Mouse (Mus musculus) heart, embryonic 11.5 days (tissue): ENCODE data around the gene Elmod3. TPM values are rescaled to one million over a fixed set of nuclear protein-coding genes. Genes with fewer than 3 reads are reported as not detected.

Source experiments
- ATAC-seq: fragments of 200-750 bp; cut with Nextera tagmentation; replicated peaks from 2 replicates; pipeline ENCODE4 v1.8.0; 2017; ENCODE audit warnings: moderate library complexity; ENCODE audit not compliant: insufficient number of reproducible peaks, low FRiP score, low TSS enrichment
- H3K27ac ChIP-seq: fragments of 300-500 bp; sonication (generic); 2 replicates; pipeline ENCODE4 v1.5.1; 2014; ENCODE audit warnings: mild to moderate bottlenecking, low read depth, low read length
- H3K27me3 ChIP-seq: fragments of 300-500 bp; sonication (generic); 2 replicates; pipeline ENCODE4 v1.6.1; 2014; ENCODE audit warnings: mild to moderate bottlenecking, low read length, mixed read lengths; ENCODE audit not compliant: control insufficient read depth, insufficient read depth
- H3K36me3 ChIP-seq: fragments of 300-500 bp; sonication (generic); 2 replicates; pipeline ENCODE4 v1.6.1; 2014; ENCODE audit warnings: mild to moderate bottlenecking, low read length, moderate library complexity, mixed read lengths; ENCODE audit not compliant: control insufficient read depth, insufficient read depth
- H3K4me1 ChIP-seq: fragments of 300-500 bp; sonication (generic); 2 replicates; pipeline ENCODE4 v1.6.1; 2014; ENCODE audit warnings: low read length; ENCODE audit not compliant: control insufficient read depth, insufficient read depth
- H3K4me2 ChIP-seq: fragments of 300-500 bp; sonication (generic); 2 replicates; pipeline ENCODE4 v1.6.1; 2014; ENCODE audit warnings: mild to moderate bottlenecking, moderate library complexity
- H3K4me3 ChIP-seq: fragments of 300-500 bp; sonication (generic); 2 replicates; pipeline ENCODE4 v1.5.1; 2014; ENCODE audit warnings: low read depth, low read length
- H3K9ac ChIP-seq: fragments of 300-500 bp; sonication (generic); 2 replicates; pipeline ENCODE4 v1.6.1; 2014; ENCODE audit warnings: mild to moderate bottlenecking, low read depth, low read length, moderate library complexity
- H3K9me3 ChIP-seq: fragments of 300-500 bp; sonication (generic); replicated peaks from 2 replicates; pipeline ENCODE4 v1.6.1; 2016; ENCODE audit warnings: low read length; ENCODE audit not compliant: control insufficient read depth
- WGBS: fragments of 180-500 bp; shearing (Covaris S2); extraction: QIAGEN DNeasy Blood & Tissue Kit; methylation state at CpG from one replicate; pipeline ENCODE4 v1.1.7; 2014; ENCODE audit not compliant: insufficient replicate concordance; 5-methylcytosine and 5-hydroxymethylcytosine counted together
- polyA plus RNA-seq: library from polyadenylated mRNA; unstranded; fragments of >200 nt; fragmentation: Nextera tagmentation; extraction: Ambion mirVana; gene quantifications from 2 replicates; pipeline ENCODE4 v1.2.1, GENCODE M21; 2014

Gene Elmod3
- polyA plus RNA-seq, 1 experiment from 2014 or later = 10.5 TPM

GRCm38 (mm10) chr6:72527070-72527469 lies 71.1 kb downstream of the Elmod3 start:
- Histone ChIP-seq H3K4me1 (no peaks in the 10 kb centered on the region), H3K27me3 (no peaks in the 10 kb centered on the region), H3K36me3 (no peaks in the 10 kb centered on the region), H3K4me2 (no peak overlapping the region), H3K9me3 (no peaks in the 10 kb centered on the region), H3K9ac (no peak overlapping the region), H3K27ac (no peak overlapping the region), H3K4me3 (no peak overlapping the region)
- WGBS = 83% methylated on average over 4 of the region's 4 CpGs
- no peak for ATAC-seq

GRCm38 (mm10) chr6:72524160-72524559 lies 74.1 kb downstream of the Elmod3 start:
- Histone ChIP-seq H3K4me1 (peaks cover 9% of the 10 kb centered on the region; the same call in 1 of the 2 replicates), H3K4me3 (no peak overlapping the region), H3K9me3 (no peaks in the 10 kb centered on the region), H3K9ac (no peak overlapping the region), H3K27me3 (no peaks in the 10 kb centered on the region), H3K27ac (no peak overlapping the region), H3K4me2 (no peak overlapping the region), H3K36me3 (no peaks in the 10 kb centered on the region)
- no peak for ATAC-seq
- 70% methylated on average over 2 of the region's 2 CpGs for WGBS

- no peaks in the 10 kb centered on the region for H3K9me3 ChIP-seq
Measured at GRCm38 (mm10) chr6:72523222-72523621, 75.0 kb downstream of the Elmod3 start.

GRCm38 (mm10) chr6:72522288-72522687 lies 75.9 kb downstream of the Elmod3 start:
- no peak for ATAC-seq
- H3K4me2 ChIP-seq = no peak overlapping the region
- H3K4me3 ChIP-seq = no peak overlapping the region
- no peak overlapping the region for H3K9ac ChIP-seq
- H3K9me3 ChIP-seq = no peaks in the 10 kb centered on the region
- H3K27ac ChIP-seq = no peak overlapping the region
- no peaks in the 10 kb centered on the region for H3K27me3 ChIP-seq
- no peaks in the 10 kb centered on the region for H3K36me3 ChIP-seq
- WGBS = 86% methylated on average over 5 of the region's 5 CpGs
- peaks cover 9% of the 10 kb centered on the region; the same call in 1 of the 2 replicates for H3K4me1 ChIP-seq

More at GRCm38 (mm10) chr6:72523222-72523621, 75.0 kb downstream of the Elmod3 start:
- Histone ChIP-seq H3K4me1 (peaks cover 9% of the 10 kb centered on the region; the same call in 1 of the 2 replicates), H3K4me2 (no peak overlapping the region), H3K9ac (no peak overlapping the region), H3K4me3 (no peak overlapping the region), H3K27ac (no peak overlapping the region), H3K36me3 (no peaks in the 10 kb centered on the region), H3K27me3 (no peaks in the 10 kb centered on the region)
- WGBS = 65% methylated on average over 4 of the region's 4 CpGs
- no peak for ATAC-seq

GRCm38 (mm10) chr6:72521607-72522006 lies 76.6 kb downstream of the Elmod3 start, which contains the start of gene Sh2d6:
Gene Sh2d6, minus strand, starts transcription at chr6:72521707.
- Histone ChIP-seq H3K36me3 (no peaks in the 10 kb centered on the region), H3K4me3 (no peak within 1 kb of the TSS), H3K9me3 (no peaks in the 10 kb centered on the region), H3K27ac (no peak within 1 kb of the TSS), H3K4me1 (peaks cover 9% of the 10 kb centered on the region; the same call in 1 of the 2 replicates), H3K27me3 (no peaks in the 10 kb centered on the region), H3K4me2 (no peak within 1 kb of the TSS), H3K9ac (no peak within 1 kb of the TSS)
- no peak for ATAC-seq
- WGBS = 79% methylated on average over 5 of the region's 5 CpGs

- Histone ChIP-seq H3K4me3 (no peak overlapping the region), H3K4me1 (peaks cover 9% of the 10 kb centered on the region; the same call in 1 of the 2 replicates), H3K4me2 (no peak overlapping the region), H3K36me3 (no peaks in the 10 kb centered on the region), H3K9ac (no peak overlapping the region), H3K27me3 (no peaks in the 10 kb centered on the region), H3K9me3 (no peaks in the 10 kb centered on the region), H3K27ac (no peak overlapping the region)
- no peak for ATAC-seq
- 84% methylated on average over 5 of the region's 5 CpGs for WGBS
Measured at GRCm38 (mm10) chr6:72520904-72521303, 77.3 kb downstream of the Elmod3 start.

- 19% methylated on average over 10 of the region's 10 CpGs for WGBS
- Histone ChIP-seq H3K4me2 (no peak overlapping the region), H3K27me3 (no peaks in the 10 kb centered on the region), H3K36me3 (no peaks in the 10 kb centered on the region), H3K4me3 (no peak overlapping the region), H3K9ac (no peak overlapping the region), H3K4me1 (peaks cover 9% of the 10 kb centered on the region; the same call in 1 of the 2 replicates), H3K27ac (no peak overlapping the region), H3K9me3 (no peaks in the 10 kb centered on the region)
- no peak; the same call in 1 of the 2 replicates for ATAC-seq
Measured at GRCm38 (mm10) chr6:72519892-72520663, 78.1 kb downstream of the Elmod3 start.

- Histone ChIP-seq H3K4me3 (no peak overlapping the region), H3K27ac (no peak overlapping the region), H3K9me3 (no peaks in the 10 kb centered on the region), H3K9ac (no peak overlapping the region), H3K27me3 (no peaks in the 10 kb centered on the region), H3K4me1 (peaks cover 9% of the 10 kb centered on the region; the same call in 1 of the 2 replicates), H3K36me3 (no peaks in the 10 kb centered on the region), H3K4me2 (no peak overlapping the region)
- WGBS = 28% methylated on average over 8 of the region's 8 CpGs
- no peak for ATAC-seq
Measured at GRCm38 (mm10) chr6:72519303-72519702, 78.9 kb downstream of the Elmod3 start.
